Comparison of ENCODE assay signal across 10 mouse cellular contexts in the genomic region with DNA sequence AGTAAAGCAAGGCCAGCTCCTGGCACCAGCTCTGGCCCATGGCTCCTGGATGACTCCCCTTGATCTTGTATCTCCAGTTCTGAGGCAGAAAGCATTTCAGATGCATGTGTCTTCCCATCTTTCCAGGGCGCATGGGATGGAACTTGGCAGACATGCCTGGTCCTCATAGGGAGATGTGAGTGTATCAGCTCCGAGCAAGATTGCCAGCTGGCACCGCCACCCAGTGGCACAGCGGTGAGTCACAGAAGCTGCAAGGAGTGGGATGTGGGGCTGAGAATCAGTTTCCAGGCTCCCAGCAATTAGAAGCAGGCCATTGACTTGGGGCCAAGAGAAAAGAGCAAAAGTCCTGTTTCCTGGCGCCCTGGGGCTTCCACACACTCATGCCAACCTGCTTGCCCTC. TPM values are rescaled to one million over a fixed set of nuclear protein-coding genes. Genes with fewer than 3 reads are reported as not detected.
DNase-seq lines count a peak whose midpoint lies in the region; ATAC-seq lines count a peak whose summit lies in the region.
"Had no signal": no experiment of that assay in that cellular context is flagged by ENCODE, and none has a peak within 500 bp of the region (broad histone marks: within the 10 kb centered on the region; RNA-seq: fewer than 3 reads in every experiment).

No protein-coding gene starts in this region.

- H3K4me3 ChIP-seq in heart, embryonic 15.5 days = no peak overlapping the region
- H3K4me3 ChIP-seq: embryonic facial prominence, embryonic 15.5 days; stomach, embryonic 15.5 days had no signal

- no peak for DNase-seq in heart, adult 8-10 months (ENCODE audit: low spot score)
- DNase-seq in Muller cell, postnatal 12 days (ENCODE audit: inconsistent ontology term) = peak; percentile 97
- DNase-seq in cerebellum, postnatal 10 days = peak; percentile 91 to 97
- peak; percentile 56 to 60 for DNase-seq in layer of hippocampus, postnatal 36 days
- DNase-seq in retina, postnatal 1 day = peak; percentile 50
- no peak for DNase-seq in thymus, postnatal 25 days

- 0 out of 2 replicates have a peak, but pooled peaks cover 6% of the 10 kb centered on the region for H3K4me1 ChIP-seq in heart, embryonic 15.5 days (replicated peaks)
- H3K4me1 ChIP-seq: embryonic facial prominence, embryonic 15.5 days; stomach, embryonic 15.5 days had no signal

- no peak overlapping the region for H3K9ac ChIP-seq in heart, embryonic 15.5 days
- H3K9ac ChIP-seq: embryonic facial prominence, embryonic 15.5 days; stomach, embryonic 15.5 days had no signal

- no peak overlapping the region for H3K27ac ChIP-seq in heart, embryonic 15.5 days
- H3K27ac ChIP-seq: embryonic facial prominence, embryonic 15.5 days; stomach, embryonic 15.5 days had no signal

- H3K9me3 ChIP-seq in heart, embryonic 15.5 days (replicated peaks) = no peaks in the 10 kb centered on the region
- H3K9me3 ChIP-seq: embryonic facial prominence, embryonic 15.5 days; stomach, embryonic 15.5 days had no signal

- no peak overlapping the region for H3K4me2 ChIP-seq in heart, embryonic 15.5 days
- H3K4me2 ChIP-seq: embryonic facial prominence, embryonic 15.5 days; stomach, embryonic 15.5 days had no signal

- no peaks in the 10 kb centered on the region for H3K27me3 ChIP-seq in heart, embryonic 15.5 days
- H3K27me3 ChIP-seq: embryonic facial prominence, embryonic 15.5 days; stomach, embryonic 15.5 days had no signal

- WGBS in heart, embryonic 15.5 days = 61% methylated on average over 5 of the region's 5 CpGs

- H3K36me3 ChIP-seq in heart, embryonic 15.5 days = no peaks in the 10 kb centered on the region
- H3K36me3 ChIP-seq: embryonic facial prominence, embryonic 15.5 days; stomach, embryonic 15.5 days had no signal

- ATAC-seq in heart, embryonic 15.5 days (replicated peaks; ENCODE audit: insufficient number of reproducible peaks, insufficient read depth, low FRiP score, low read depth) = peak; percentile 42; the same call in 1 of the 2 replicates
- no peak for ATAC-seq in CD4-positive, CD25-positive, alpha-beta regulatory T cell, adult 4 months

RNA-seq across cellular contexts. Expression of gene Tarsl2, which starts 34.5 kb away (rescaled TPM):
- 14.6 and 17.0 TPM in 2 replicates for polyA plus RNA-seq in heart, embryonic 15.5 days (2015; fragmentation: Nextera tagmentation; extraction: Ambion mirVana)
- 10 to 100 TPM; 31.4 to 34.5 (median 32.2) TPM for total RNA-seq in heart, adult 8-10 months (2022)
- total RNA-seq in layer of hippocampus, postnatal 36 days (2021) = 10 to 100 TPM; 33.9 to 34.3 TPM
- polyA plus RNA-seq in CD4-positive, CD25-positive, alpha-beta regulatory T cell, adult 4 months (2017; shearing (Covaris generic)) = 1 to 10 TPM; 1.6 to 2.3 TPM

Comparison
In these comparisons a context has a peak if more than half of its experiments do, and no peak if none do; other contexts are left out.
1. DNase-seq: peak in Muller cell, postnatal 12 days (single experiment), cerebellum, postnatal 10 days (2 of 2), layer of hippocampus, postnatal 36 days (2 of 2) and retina, postnatal 1 day (single experiment); none in heart, adult 8-10 months (single experiment) and thymus, postnatal 25 days (single experiment).